Mouse (Mus musculus) spleen, postnatal 0 days (tissue): ENCODE results near the gene Mss51. TPM values are rescaled to one million over a fixed set of nuclear protein-coding genes. Genes with fewer than 3 reads are reported as not detected.

Experiments
- polyA plus RNA-seq: library from polyadenylated mRNA; unstranded; fragments of >200 nt; fragmentation: Nextera tagmentation; extraction: Ambion mirVana; gene quantifications from 2 replicates; pipeline ENCODE4 v1.2.1, GENCODE M21; 2015

Mss51 gene
- polyA plus RNA-seq, result 1.4 and 1.5 TPM in 2 replicates

GRCm38 (mm10) chr14:20496603-20497002 lies at the start of gene Mss51:
TSS of gene Mss51 (minus strand) at chr14:20496901.

GRCm38 (mm10) chr14:20546415-20546814 lies 49.7 kb upstream of the Mss51 start, which contains the start of gene Ppp3cb:
TSS of gene Ppp3cb (minus strand) at chr14:20546573.

GRCm38 (mm10) chr14:20479291-20480194 lies 17.2 kb downstream of the Mss51 start, which contains the start of gene Anxa7:
TSS of gene Anxa7 (minus strand) at chr14:20480133.

DNA sequence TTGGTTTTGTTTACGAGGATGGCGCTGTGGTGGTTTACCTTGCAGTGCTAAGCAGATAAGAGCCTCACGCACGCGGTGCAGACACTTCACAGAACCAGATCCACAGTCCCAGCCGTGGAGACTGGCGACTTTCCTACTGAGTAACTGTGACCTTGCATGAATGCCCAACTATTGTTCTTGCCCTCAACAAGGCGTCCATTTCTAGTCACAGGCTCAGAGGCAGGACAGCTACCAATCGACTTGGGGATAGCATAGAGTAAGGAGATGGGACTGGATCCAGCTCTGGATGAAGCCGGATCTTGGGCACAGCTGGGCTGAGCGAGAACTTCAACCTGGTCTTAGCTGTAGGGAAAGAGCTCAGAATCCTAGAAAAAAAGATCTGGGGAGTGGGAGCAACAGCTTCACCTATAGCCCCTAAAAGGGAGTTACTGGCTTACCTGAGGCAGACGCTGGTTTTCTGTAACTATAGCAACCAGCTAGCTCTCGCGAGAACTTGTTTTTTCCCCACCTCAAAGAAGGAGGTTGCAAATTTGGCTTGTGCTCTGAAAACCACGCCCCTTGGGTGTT lies 44.9 kb downstream of the Mss51 start, which contains the start of gene Cfap70:
Gene Cfap70, minus strand, starts transcription at position 462 of the 567 bp plus-strand sequence.

Other genes starting within 250 kb of the Mss51 start
- gene Kcnk16, start 227.7 kb downstream of the Mss51 start, polyA plus RNA-seq, result 0.12 TPM in 1 of 2 replicates, not detected in the other
- gene Nudt13, start 202.2 kb downstream of the Mss51 start, polyA plus RNA-seq, result 8.7 and 11.3 TPM in 2 replicates
- gene Ecd, start 148.8 kb downstream of the Mss51 start, polyA plus RNA-seq, result 25.6 and 26.5 TPM in 2 replicates
- 8.2 and 11.8 TPM in 2 replicates for gene Fam149b, start 148.7 kb downstream of the Mss51 start, polyA plus RNA-seq
- gene Dnajc9, start 108.0 kb downstream of the Mss51 start, polyA plus RNA-seq, result 138 and 156 TPM in 2 replicates
- 57.2 and 64.5 TPM in 2 replicates for gene Mrps16, start 103.3 kb downstream of the Mss51 start, polyA plus RNA-seq
- 0.24 and 0.53 TPM in 2 replicates for gene Cfap70, start 44.7 kb downstream of the Mss51 start, polyA plus RNA-seq
- gene Anxa7, start 16.8 kb downstream of the Mss51 start, polyA plus RNA-seq, result 38.2 and 41.6 TPM in 2 replicates
- 37.3 and 38.1 TPM in 2 replicates for gene Ppp3cb, start 49.7 kb upstream of the Mss51 start, polyA plus RNA-seq
- 1.3 and 1.5 TPM in 2 replicates for gene Usp54, start 144.2 kb upstream of the Mss51 start, polyA plus RNA-seq
- 0.27 TPM in 1 of 2 replicates, not detected in the other for gene Myoz1, start 159.6 kb upstream of the Mss51 start, polyA plus RNA-seq
- gene Synpo2l, start 171.5 kb upstream of the Mss51 start, polyA plus RNA-seq, result 0.08 TPM in 1 of 2 replicates, not detected in the other
- gene Sec24c, start 177.4 kb upstream of the Mss51 start, polyA plus RNA-seq, result 25.9 and 30.7 TPM in 2 replicates
- gene Fut11, start 198.1 kb upstream of the Mss51 start, polyA plus RNA-seq, result 10.1 and 11.6 TPM in 2 replicates
- gene Chchd1, start 206.1 kb upstream of the Mss51 start, polyA plus RNA-seq, result 111 and 125 TPM in 2 replicates
- gene Zswim8, start 210.7 kb upstream of the Mss51 start, polyA plus RNA-seq, result 11.8 and 14.8 TPM in 2 replicates
- gene Ndst2, start 237.7 kb upstream of the Mss51 start, polyA plus RNA-seq, result 25.6 and 30.5 TPM in 2 replicates